Mouse (Mus musculus) activated CD4-positive, CD25-positive, alpha-beta regulatory T cell, adult 4 months (primary cell): ENCODE data around the gene Tmco3. TPM values are rescaled to one million over a fixed set of nuclear protein-coding genes. Genes with fewer than 3 reads are reported as not detected.
"Not testable (repeated sequence)": the region's sequence is repeated elsewhere in the genome, so short reads cannot be mapped to it uniquely, and the experiment has no call there.

Source experiments
- ATAC-seq: one replicate; pipeline ENCODE4 v1.8.0; 2017
- polyA plus RNA-seq, 2 experiments: library from polyadenylated mRNA; unstranded; fragments of 100-300 nt; shearing (Covaris generic); gene quantifications; one replicate each; pipeline ENCODE4 v1.2.1; 2017

Gene Tmco3
- polyA plus RNA-seq, 2 experiments from 2014 or later: 21.8 to 26.2 TPM

- ATAC-seq: no peak
These were observed 18.4 kb downstream of the Tmco3 start for GRCm38 (mm10) chr8:13306309-13306909.

- ATAC-seq: no peak
These were observed 18.9 kb downstream of the Tmco3 start for GRCm38 (mm10) chr8:13306916-13307315.

GRCm38 (mm10) chr8:13314922-13315321 is 26.9 kb downstream of the Tmco3 start:
- ATAC-seq: no peak

- ATAC-seq: no peak
These were observed 28.7 kb downstream of the Tmco3 start for GRCm38 (mm10) chr8:13316671-13317070.

GRCm38 (mm10) chr8:13326598-13326997 is 38.6 kb downstream of the Tmco3 start:
- no peak for ATAC-seq

GRCm38 (mm10) chr8:13334671-13335070 is 46.7 kb downstream of the Tmco3 start:
- ATAC-seq: no peak

- ATAC-seq: not testable (repeated sequence)
These were observed 49.3 kb downstream of the Tmco3 start for GRCm38 (mm10) chr8:13337245-13337644.

- ATAC-seq: no peak
These were observed 49.7 kb downstream of the Tmco3 start for GRCm38 (mm10) chr8:13337678-13338077.

GRCm38 (mm10) chr8:13338255-13338860 is 50.4 kb downstream of the Tmco3 start, which contains the start of gene Tfdp1:
Gene Tfdp1 (plus strand): TSS chr8:13338751.
- ATAC-seq: peak; percentile 71

- ATAC-seq: peak; percentile 34
These were observed 51.1 kb downstream of the Tmco3 start for GRCm38 (mm10) chr8:13338901-13339645.

- no peak for ATAC-seq
These were observed 51.6 kb downstream of the Tmco3 start for GRCm38 (mm10) chr8:13339646-13339990.

- no peak for ATAC-seq
These were observed 52.7 kb downstream of the Tmco3 start for GRCm38 (mm10) chr8:13340650-13341049.

GRCm38 (mm10) chr8:13342340-13342739 is 54.4 kb downstream of the Tmco3 start:
- no peak for ATAC-seq

GRCm38 (mm10) chr8:13343134-13343533 is 55.1 kb downstream of the Tmco3 start:
- ATAC-seq: no peak

GRCm38 (mm10) chr8:13350052-13350451 is 62.1 kb downstream of the Tmco3 start:
- no peak for ATAC-seq

- no peak for ATAC-seq
These were observed 63.6 kb downstream of the Tmco3 start for GRCm38 (mm10) chr8:13351593-13351992.

GRCm38 (mm10) chr8:13352601-13353000 is 64.6 kb downstream of the Tmco3 start:
- ATAC-seq: no peak

- ATAC-seq: no peak
These were observed 65.3 kb downstream of the Tmco3 start for GRCm38 (mm10) chr8:13353155-13353833.

GRCm38 (mm10) chr8:13353883-13354282 is 65.9 kb downstream of the Tmco3 start:
- ATAC-seq: no peak

- ATAC-seq: no peak
These were observed 68.2 kb downstream of the Tmco3 start for GRCm38 (mm10) chr8:13356221-13356620.

- ATAC-seq: no peak
These were observed 68.7 kb downstream of the Tmco3 start for GRCm38 (mm10) chr8:13356681-13357080.

GRCm38 (mm10) chr8:13360213-13360612 is 72.2 kb downstream of the Tmco3 start:
- no peak for ATAC-seq

GRCm38 (mm10) chr8:13361865-13362264 is 73.9 kb downstream of the Tmco3 start:
- ATAC-seq: no peak
